Mouse (Mus musculus): ENCODE measurements around the gene Aox1.

GRCm38 (mm10) chr1:58065151-58065550, 35.4 kb downstream of the Aox1 start:
- TF ChIP-seq GATA1 (IDR thresholded peaks at IDR 0.05; ENCODE audit: borderline replicate concordance, low read length) (no peak), FLI1 (IDR thresholded peaks at IDR 0.05; ENCODE audit: low read length) (no peak)

Data from megakaryocyte, embryonic 14.5 days (primary cell).